Mouse (Mus musculus) left cerebral cortex, adult 9 months (tissue): Measurements from ENCODE around the gene Srek1ip1.

Source experiments
- DNase-seq, 2 experiments: peaks; one replicate each; pipeline ENCODE4 v3.0.0; 2022; ENCODE audit warnings: low spot score in 2 of 2

Srek1ip1 gene

DNA sequence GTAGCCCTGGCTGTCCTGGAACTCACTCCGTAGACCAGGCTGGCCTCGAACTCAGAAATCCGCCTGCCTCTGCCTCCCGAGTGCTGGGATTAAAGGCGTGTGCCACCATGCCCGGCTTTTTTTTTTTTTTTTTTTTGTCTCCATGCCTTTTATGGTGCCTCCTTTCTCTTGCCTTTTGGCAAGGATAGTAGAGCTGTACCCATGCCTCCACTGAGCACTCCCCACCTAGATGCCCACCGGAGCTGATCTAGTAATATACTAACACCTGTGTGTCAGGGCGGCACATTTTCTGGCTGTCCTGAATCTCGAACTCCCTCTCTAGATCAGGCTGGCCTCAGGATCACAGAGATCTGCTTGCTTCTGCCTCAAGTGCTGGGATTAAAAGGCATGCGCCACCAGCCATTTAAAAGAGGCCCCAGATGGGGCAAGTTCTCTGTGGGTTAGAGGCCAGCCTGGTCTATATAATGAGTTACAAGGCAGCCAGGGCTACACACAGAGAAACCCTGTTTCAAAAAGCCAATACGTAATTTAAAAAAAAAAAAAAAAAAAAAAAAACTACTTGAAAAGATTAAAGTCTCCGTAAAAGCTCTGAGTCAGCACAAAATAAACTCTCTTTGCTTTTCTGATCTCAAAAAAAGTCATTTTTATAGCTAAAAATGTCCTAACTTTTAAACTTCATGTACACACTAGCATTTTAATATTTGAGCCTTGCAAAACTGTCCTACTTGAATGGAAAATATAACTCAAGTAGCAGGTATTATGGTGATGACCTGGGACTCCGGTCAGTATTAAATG lies 51.2 kb downstream of the Srek1ip1 start:
- DNase-seq: no peak

- no peak for DNase-seq
Measured at GRCm38 (mm10) chr13:104853645-104854044, 61.4 kb downstream of the Srek1ip1 start.

DNA sequence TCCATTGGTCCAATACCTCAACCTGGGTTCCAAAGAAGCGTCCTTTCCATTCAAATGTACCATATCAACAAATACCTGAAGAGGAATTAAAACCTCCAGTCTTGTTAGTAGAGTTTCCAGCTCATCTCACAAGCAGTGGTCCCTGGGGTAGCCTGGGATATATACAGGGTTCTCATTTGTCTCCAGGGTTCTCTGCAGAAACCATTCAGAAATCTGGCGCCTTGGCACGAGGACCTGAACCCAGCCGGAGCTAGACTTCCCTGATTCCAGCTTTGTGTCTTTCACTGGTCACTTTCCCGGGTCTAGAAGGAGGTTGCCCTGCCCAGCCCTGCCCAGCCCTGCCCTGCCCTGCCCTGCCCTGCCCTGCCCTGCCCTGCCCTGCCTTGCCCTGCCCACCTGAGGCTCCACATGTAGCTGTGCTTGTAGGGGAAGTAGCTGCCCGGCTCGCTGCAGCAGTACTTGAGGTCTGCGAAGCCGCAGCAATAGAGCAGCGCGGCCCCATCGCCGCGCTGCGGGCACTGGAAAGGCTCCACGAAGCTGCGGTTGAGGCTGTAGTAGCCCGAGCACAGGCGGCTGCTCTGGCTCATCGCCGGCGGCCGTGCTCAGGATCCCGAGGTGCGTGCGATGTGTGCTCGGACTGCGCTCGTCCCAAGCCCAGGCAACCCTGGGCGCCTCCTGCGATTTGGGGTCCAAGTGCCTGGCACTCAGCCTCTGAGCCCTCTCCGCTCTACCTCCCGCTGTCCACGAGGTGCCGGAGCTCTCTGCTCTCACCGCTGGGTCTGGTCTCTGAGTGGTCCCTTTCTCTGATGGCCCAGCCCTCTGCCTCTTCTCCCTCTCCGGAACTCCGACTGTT lies 71.1 kb downstream of the Srek1ip1 start, which contains the start of gene Shisal2b:
Shisal2b (minus strand) TSS at position 767 of the 853 bp plus-strand sequence.
- no peak for DNase-seq

DNA sequence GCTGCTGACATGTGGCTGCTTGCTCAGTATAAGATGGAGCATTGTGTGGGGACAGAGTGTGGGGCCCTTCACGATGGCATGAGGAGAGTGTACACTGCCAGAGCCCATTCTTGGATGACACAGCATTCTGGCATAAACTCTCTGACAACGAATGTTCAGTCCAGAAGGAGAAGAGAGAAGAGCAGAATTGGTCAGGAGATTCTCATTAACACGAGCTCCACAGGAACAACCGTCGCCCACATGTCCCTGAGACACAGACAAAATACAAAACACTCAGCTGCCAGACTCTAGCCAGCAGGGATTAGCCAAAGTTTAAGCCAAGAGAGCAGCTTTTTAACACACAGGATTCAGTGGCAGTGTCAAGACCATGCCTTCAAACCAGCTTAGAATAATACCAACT lies 74.4 kb downstream of the Srek1ip1 start:
- no peak for DNase-seq

DNA sequence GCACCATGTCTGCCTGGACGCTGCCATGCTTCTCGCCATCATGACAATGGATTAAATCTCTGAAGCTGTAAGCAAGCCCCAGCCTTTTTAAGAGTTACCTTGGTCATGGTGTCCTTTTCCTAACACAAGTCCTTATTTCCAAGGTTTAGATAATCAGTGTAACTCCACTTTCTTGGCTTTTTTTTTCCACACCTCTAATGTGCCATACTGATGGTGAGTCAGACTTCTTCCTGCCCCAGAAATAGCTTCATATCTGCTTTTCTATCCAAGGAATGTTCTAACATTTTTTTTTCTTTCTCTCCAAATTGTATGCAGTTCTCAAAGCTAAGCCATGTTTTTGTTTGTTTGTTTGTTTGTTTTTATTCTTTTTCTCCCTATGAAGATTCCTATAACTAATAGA lies 77.6 kb downstream of the Srek1ip1 start:
- DNase-seq: no peak

GRCm38 (mm10) chr13:104878508-104878907 lies 86.2 kb downstream of the Srek1ip1 start:
- no peak for DNase-seq

GRCm38 (mm10) chr13:104883566-104884249 lies 91.4 kb downstream of the Srek1ip1 start:
- no peak for DNase-seq

DNA sequence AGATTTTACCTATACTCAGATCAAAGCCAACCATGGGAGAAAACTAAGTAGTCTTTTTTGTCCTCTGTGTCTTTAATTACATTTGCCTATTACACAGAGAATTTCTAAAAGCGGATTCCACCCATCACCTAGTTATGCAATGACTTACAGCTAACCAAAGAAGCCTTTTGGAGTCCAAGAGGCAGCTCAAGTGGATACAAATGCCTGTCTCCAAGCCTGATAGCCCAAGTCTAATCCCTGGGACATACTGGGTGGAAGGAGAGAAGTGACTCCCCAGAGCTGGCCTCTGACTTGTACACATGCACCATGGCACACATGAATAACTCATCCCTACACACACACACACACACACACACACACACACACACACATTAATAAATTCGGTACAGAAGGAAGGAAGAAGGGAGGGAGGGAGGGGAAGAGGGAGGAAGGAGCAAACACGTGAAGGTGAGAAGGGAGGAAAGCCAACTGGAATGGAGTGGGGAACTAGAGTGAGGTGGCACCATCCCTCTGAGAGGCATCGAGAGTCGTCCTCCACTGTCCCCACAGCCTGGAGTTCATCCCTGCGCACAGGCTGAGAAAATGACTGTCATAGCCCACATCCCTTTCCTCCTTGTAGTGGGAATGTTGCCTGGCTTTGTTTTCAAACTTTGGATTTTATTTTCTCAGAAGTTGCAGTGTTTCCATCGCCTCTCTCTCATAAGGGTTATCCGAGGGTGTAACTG lies 94.2 kb downstream of the Srek1ip1 start:
- no peak for DNase-seq
